Mouse (Mus musculus): Measurements from ENCODE around the gene Iqschfp.

GRCm38 (mm10) chr3:68568716-68569115, 676.7 kb downstream of the Iqschfp start:
- TF ChIP-seq CTCF (IDR thresholded peaks at IDR 0.05; ENCODE audit: control insufficient read depth, insufficient read depth, insufficient replicate concordance, low read depth, low read length) = no peak
- no peak for TF ChIP-seq POLR2A (IDR thresholded peaks at IDR 0.05; ENCODE audit: control insufficient read depth, low read depth, low read length)
